Mouse (Mus musculus) hindbrain, embryonic 15.5 days (tissue): ENCODE results near the gene Slc35g3. TPM values are rescaled to one million over a fixed set of nuclear protein-coding genes. Genes with fewer than 3 reads are reported as not detected.
A peak's percentile ranks its signal among the peaks of the same experiment; 100 is the strongest.

Experiments used
- ATAC-seq: fragments of 200-750 bp; cut with Nextera tagmentation; 2 replicates; pipeline ENCODE4 v1.8.0; 2017; ENCODE audit warnings: low read depth, moderate number of reproducible peaks, moderate TSS enrichment; ENCODE audit not compliant: low FRiP score
- H3K27ac ChIP-seq: fragments of 300-500 bp; sonication (generic); replicated peaks from 2 replicates; pipeline ENCODE4 v1.5.1; 2015; ENCODE audit warnings: mild to moderate bottlenecking, inconsistent platforms
- H3K27me3 ChIP-seq: fragments of 300-500 bp; sonication (generic); 2 replicates; pipeline ENCODE4 v1.6.1; 2015; ENCODE audit warnings: control low read depth, inconsistent platforms
- H3K36me3 ChIP-seq: fragments of 300-500 bp; sonication (generic); 2 replicates; pipeline ENCODE4 v1.6.1; 2015; ENCODE audit warnings: control low read depth, inconsistent platforms
- H3K4me1 ChIP-seq: fragments of 300-500 bp; sonication (generic); replicated peaks from 2 replicates; pipeline ENCODE4 v1.6.1; 2015; ENCODE audit warnings: control low read depth, inconsistent platforms
- H3K4me2 ChIP-seq: fragments of 300-500 bp; sonication (generic); 2 replicates; pipeline ENCODE4 v1.6.1; 2015; ENCODE audit warnings: moderate library complexity, mild to moderate bottlenecking, inconsistent platforms
- H3K4me3 ChIP-seq: fragments of 300-500 bp; sonication (generic); 2 replicates; pipeline ENCODE4 v1.5.1; 2015; ENCODE audit warnings: mild to moderate bottlenecking, inconsistent platforms
- H3K9ac ChIP-seq: fragments of 300-500 bp; sonication (generic); 2 replicates; pipeline ENCODE4 v1.6.1; 2015; ENCODE audit warnings: inconsistent platforms
- H3K9me3 ChIP-seq: fragments of 300-500 bp; sonication (generic); 2 replicates; pipeline ENCODE4 v1.6.1; 2016; ENCODE audit warnings: control low read depth, inconsistent platforms
- WGBS: fragments of 180-500 bp; shearing (Covaris S2); methylation state at CpG from one replicate; pipeline ENCODE4 v1.1.7; 2015; 5-methylcytosine and 5-hydroxymethylcytosine counted together
- polyA plus RNA-seq: library from polyadenylated mRNA; unstranded; fragments of >200 nt; fragmentation: Nextera tagmentation; extraction: Ambion mirVana; gene quantifications from 2 replicates; pipeline ENCODE4 v1.2.1, GENCODE M21; 2015

The Slc35g3 gene
- polyA plus RNA-seq, 1 experiment from 2014 or later, result 0.51 TPM

DNA sequence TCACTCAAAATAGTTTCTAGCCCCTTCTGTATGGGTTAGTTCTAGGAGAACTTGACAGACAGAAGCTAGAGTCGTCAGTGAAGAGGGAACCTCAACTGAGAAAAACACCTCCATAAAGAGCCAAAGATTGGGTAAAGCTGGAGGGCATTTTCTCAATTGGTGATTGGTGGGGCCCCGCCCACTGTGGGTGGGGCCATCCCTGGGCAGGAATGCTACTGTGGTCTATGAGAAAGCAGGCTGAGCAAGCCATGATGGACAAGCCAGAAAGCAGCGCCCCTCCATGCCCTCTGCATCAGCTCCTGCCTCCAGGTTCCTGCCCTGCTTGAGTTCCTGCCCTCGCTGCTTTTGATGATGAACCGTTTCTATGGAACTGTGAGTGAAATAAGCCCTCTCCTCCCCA is 35.8 kb downstream of the Slc35g3 start:
- Histone ChIP-seq H3K9me3 (no peaks in the 10 kb centered on the region), H3K27ac (no peak overlapping the region), H3K4me3 (no peak overlapping the region), H3K36me3 (no peaks in the 10 kb centered on the region), H3K9ac (no peak overlapping the region), H3K4me2 (no peak overlapping the region), H3K4me1 (no peaks in the 10 kb centered on the region), H3K27me3 (no peaks in the 10 kb centered on the region)
- WGBS, result 36% methylated on average over 5 of the region's 5 CpGs
- ATAC-seq, result no peak

DNA sequence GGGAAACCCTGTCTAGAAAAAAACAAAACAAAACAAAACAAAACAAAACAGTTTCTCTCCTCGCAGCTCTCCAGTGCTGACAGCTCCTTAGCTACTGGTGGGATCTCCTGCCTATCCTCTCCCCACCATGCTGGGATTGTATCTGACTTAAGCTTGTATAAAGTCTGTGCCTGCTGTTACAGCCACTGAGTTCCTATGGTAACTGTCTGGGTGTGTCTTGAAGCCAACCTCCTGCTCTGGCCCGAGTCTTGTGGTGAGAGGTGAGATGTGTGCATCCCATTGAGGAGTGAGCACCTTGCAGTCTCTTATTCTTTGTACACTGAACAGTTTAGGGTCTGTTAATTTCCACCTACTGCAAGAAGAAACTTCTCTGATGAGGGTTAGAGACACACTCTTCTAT is 38.7 kb downstream of the Slc35g3 start:
- Histone ChIP-seq H3K9ac (no peak overlapping the region), H3K27ac (no peak overlapping the region), H3K27me3 (no peaks in the 10 kb centered on the region), H3K4me1 (no peaks in the 10 kb centered on the region), H3K9me3 (no peaks in the 10 kb centered on the region), H3K4me2 (no peak overlapping the region), H3K4me3 (no peak overlapping the region), H3K36me3 (no peaks in the 10 kb centered on the region)
- WGBS, result 54% methylated on average over 2 of the region's 2 CpGs
- ATAC-seq, result no peak

DNA sequence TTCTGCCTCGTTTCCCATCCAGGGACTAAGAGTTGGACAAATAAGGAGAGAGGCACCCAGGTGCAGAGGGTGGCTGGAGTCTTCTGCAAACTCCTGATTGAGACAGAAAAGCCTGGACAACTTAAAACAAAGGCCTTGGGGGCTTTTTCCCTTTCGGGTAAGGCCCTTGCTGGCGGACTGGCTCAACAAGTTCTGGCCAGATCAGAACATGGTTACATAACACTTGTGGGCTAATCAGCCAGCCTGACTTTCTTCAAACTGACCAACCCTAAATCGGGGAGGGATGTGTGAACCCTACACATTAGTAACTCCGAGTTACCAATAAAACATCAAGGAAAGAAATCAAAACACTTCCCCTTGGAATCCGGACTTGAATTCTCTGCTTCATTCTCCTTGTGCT is 40.9 kb downstream of the Slc35g3 start:
- no peaks in the 10 kb centered on the region for H3K36me3 ChIP-seq
- no peaks in the 10 kb centered on the region for H3K27me3 ChIP-seq
- no peak overlapping the region for H3K4me2 ChIP-seq
- WGBS, result 85% methylated on average over 6 of the region's 6 CpGs
- H3K9me3 ChIP-seq, result no peaks in the 10 kb centered on the region
- ATAC-seq, result no peak
- no peaks in the 10 kb centered on the region for H3K4me1 ChIP-seq
- no peak overlapping the region for H3K27ac ChIP-seq
- H3K9ac ChIP-seq, result no peak overlapping the region
- no peak overlapping the region for H3K4me3 ChIP-seq

DNA sequence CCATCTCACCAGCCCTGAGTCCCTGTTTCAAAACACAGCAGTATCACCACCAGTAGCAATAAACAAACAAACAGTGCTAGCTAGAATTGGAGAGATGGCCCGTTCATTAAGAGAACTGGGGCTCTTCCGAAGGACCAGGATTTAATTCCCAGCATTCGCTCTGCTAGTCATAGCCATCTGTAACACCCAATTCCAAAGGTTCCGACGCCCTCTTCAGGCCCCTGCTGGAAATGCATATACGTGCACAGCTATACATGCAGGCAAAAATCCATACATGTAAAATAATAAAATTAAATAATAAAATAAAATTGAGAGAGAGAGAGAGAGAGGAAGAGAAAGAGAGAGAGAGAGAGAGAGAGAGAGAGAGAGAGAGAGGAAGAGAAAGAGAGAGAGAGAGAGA is 42.3 kb downstream of the Slc35g3 start:
- H3K9me3 ChIP-seq, result no peaks in the 10 kb centered on the region
- H3K27ac ChIP-seq, result no peak overlapping the region
- H3K36me3 ChIP-seq, result no peaks in the 10 kb centered on the region
- no peak overlapping the region for H3K4me3 ChIP-seq
- 71% methylated on average over 6 of the region's 6 CpGs for WGBS
- no peaks in the 10 kb centered on the region for H3K27me3 ChIP-seq
- no peak overlapping the region for H3K4me2 ChIP-seq
- no peak for ATAC-seq
- no peaks in the 10 kb centered on the region for H3K4me1 ChIP-seq
- no peak overlapping the region for H3K9ac ChIP-seq

DNA sequence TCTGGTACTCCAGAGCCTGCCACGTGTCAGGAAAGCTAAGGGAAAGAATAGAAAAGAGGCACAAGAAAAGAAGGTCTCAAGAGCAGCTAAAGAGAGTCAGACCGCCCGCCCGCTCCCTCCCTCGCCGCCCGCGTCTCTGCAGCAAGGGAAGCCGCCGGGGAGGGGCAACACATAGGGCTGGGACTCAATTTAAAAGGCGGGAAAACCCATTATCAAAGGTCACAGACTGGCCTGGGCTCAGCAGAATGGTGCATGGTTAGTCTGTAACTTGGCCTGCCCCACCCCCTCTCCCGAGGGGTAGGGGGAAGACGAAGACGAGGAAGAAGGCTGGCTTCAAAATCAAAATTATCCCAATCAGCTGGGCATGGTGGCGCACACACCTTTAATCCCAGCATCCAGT is 43.1 kb downstream of the Slc35g3 start:
- Histone ChIP-seq H3K36me3 (no peaks in the 10 kb centered on the region), H3K4me1 (no peaks in the 10 kb centered on the region), H3K27me3 (no peaks in the 10 kb centered on the region), H3K9ac (no peak overlapping the region), H3K4me2 (peak overlapping the region; percentile 22), H3K4me3 (no peak overlapping the region), H3K9me3 (no peaks in the 10 kb centered on the region), H3K27ac (no peak overlapping the region)
- 30% methylated on average over 15 of the region's 15 CpGs for WGBS
- ATAC-seq, result no peak

DNA sequence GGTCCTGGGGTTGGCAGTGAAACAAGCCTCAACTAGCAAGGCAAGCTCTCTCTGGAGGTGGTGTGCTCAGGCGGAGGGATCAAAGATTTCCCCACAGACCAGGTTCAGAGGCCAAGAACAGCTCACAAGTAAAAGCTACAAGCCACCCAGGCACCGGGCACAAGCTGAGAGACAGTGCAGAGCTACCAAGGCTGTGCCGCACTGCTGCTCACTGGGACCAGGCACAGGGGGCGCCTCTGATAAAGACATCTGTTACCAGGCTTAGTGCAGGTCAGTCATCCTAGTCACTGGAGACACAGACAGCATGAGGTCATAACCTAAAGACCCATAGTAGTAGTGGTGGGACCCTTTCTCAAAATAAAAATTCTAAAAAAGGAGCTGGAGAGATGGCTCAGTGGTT is 44.8 kb downstream of the Slc35g3 start:
- no peak for ATAC-seq
- no peaks in the 10 kb centered on the region for H3K4me1 ChIP-seq
- no peaks in the 10 kb centered on the region for H3K27me3 ChIP-seq
- H3K9me3 ChIP-seq, result no peaks in the 10 kb centered on the region
- WGBS, result 71% methylated on average over 4 of the region's 4 CpGs
- H3K27ac ChIP-seq, result no peak overlapping the region
- no peaks in the 10 kb centered on the region for H3K36me3 ChIP-seq
- H3K4me3 ChIP-seq, result no peak overlapping the region
- no peak overlapping the region for H3K9ac ChIP-seq
- no peak overlapping the region for H3K4me2 ChIP-seq

DNA sequence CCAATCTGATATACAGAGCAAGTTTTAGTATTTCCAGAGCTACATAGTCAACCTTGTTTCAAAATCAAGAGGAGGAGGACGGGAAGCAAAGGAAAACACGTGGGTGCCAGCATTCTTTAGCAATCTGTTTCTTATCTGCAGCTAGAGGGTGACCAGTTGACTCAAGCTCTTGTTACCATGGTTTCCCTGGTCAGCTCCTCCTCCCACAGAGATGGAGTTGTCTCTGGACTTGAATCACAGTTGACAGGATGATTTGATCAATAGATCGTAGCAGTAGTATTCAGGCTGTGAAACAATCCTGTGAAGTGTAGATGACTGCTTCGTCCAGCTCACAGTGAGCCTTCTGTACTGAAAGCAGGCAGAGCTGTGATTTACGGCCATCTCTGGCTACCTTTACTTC is 45.8 kb downstream of the Slc35g3 start:
- no peaks in the 10 kb centered on the region for H3K9me3 ChIP-seq
- 24% methylated on average over 5 of the region's 5 CpGs for WGBS
- no peak overlapping the region for H3K27ac ChIP-seq
- no peak overlapping the region for H3K9ac ChIP-seq
- no peaks in the 10 kb centered on the region for H3K27me3 ChIP-seq
- ATAC-seq, result no peak
- H3K4me1 ChIP-seq, result no peaks in the 10 kb centered on the region
- H3K36me3 ChIP-seq, result no peaks in the 10 kb centered on the region
- no peak overlapping the region for H3K4me2 ChIP-seq
- no peak overlapping the region for H3K4me3 ChIP-seq

DNA sequence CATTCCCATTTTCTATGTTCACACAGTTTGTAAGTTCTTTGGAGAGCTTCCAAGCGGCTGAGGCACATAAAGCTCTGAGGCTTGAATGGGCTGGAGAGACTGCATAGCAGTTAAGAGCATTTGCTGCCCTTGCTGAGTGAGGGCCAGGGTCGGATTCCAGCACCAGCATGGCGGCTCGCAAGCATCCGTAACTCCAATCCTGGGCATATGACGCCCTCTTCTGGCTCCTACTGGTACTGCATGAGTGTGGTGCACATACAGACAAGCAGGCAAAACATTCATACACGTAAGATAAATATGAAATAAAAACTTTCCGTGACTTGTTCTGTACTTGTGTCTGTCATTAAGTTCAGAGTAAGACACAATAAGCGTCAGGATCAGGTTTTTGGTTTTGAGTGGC is 46.3 kb downstream of the Slc35g3 start:
- Histone ChIP-seq H3K36me3 (no peaks in the 10 kb centered on the region), H3K9ac (no peak overlapping the region), H3K27ac (no peak overlapping the region), H3K4me2 (no peak overlapping the region), H3K27me3 (no peaks in the 10 kb centered on the region), H3K4me3 (no peak overlapping the region), H3K4me1 (no peaks in the 10 kb centered on the region), H3K9me3 (no peaks in the 10 kb centered on the region)
- no peak for ATAC-seq
- 56% methylated on average over 9 of the region's 9 CpGs for WGBS

DNA sequence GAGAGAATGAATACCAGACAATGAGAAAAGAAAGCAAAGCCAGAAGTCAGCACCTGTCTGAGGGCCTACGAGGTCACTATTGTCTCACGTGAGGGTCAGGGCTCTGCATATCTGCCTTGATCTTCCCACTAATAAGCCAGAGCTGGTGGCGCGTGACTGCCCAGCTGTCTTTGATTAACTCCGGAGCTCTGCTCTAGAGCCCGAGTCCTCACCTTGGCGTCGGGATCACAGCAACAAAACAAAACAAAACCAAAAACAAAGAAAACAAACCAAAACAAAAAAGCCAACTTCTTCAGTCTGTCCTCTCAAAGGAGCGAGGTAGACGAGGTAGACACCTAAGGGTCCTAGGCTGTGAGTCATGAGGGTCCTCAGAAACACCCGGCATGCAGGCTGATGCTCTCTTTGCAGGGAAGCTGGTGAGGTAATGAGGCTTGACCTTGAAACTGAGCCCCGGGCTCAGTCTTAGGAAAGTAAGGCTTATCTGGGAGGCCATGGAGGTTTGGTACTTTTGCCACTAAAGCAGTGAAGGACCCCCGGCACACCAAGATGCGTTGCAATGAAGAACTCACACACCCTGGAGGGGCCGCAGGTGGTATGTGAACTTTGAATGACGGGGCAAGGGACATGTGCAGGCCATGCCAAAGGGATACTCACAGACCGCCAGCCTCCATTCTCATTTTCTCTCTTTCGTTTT is 47.0 kb downstream of the Slc35g3 start:
- no peak overlapping the region for H3K4me2 ChIP-seq
- WGBS, result 71% methylated on average over 18 of the region's 18 CpGs
- H3K36me3 ChIP-seq, result no peaks in the 10 kb centered on the region
- no peak overlapping the region for H3K27ac ChIP-seq
- H3K4me3 ChIP-seq, result no peak overlapping the region
- no peaks in the 10 kb centered on the region for H3K9me3 ChIP-seq
- no peak for ATAC-seq
- no peak overlapping the region for H3K9ac ChIP-seq
- no peaks in the 10 kb centered on the region for H3K27me3 ChIP-seq
- no peaks in the 10 kb centered on the region for H3K4me1 ChIP-seq

DNA sequence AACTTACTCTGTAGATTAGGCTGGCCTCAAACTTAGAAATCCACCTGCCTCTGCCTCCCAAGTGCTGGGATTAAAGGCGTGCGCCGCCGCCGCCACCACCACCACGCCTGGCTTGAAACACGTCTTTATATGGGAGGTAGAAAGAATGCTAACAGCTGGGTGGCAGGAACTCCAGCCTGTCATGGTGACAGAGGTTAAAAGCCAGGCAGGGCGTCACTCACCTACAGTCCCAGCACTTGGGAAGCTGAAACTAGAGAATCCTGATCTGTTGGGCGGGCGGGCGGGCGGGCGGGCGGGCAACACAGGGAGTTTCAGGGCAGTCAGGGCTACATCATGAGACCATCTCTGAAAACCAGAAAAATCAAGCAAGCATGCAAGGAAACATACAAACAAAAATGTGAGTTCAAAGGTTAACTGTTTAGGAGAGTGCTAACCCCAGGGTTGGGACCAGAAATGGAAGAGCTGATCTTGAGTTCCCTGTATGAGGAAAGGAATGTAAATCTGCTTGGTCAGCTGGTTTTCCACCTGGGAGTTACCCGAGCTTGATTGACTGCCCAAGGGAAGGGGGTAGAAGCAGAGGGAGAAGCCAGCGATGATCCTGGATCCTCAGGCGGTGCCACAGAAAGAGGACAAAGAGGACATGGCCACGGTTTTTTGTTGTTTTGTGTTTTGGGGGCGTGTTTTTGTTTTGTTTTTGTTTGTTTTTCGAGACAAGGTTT is 48.7 kb downstream of the Slc35g3 start:
- 0 out of 2 replicates have a peak, but pooled peaks cover 3% of the 10 kb centered on the region for H3K4me1 ChIP-seq
- ATAC-seq, result no peak
- no peak overlapping the region for H3K4me3 ChIP-seq
- H3K9ac ChIP-seq, result no peak overlapping the region
- no peaks in the 10 kb centered on the region for H3K27me3 ChIP-seq
- no peaks in the 10 kb centered on the region for H3K9me3 ChIP-seq
- H3K27ac ChIP-seq, result no peak overlapping the region
- H3K36me3 ChIP-seq, result no peaks in the 10 kb centered on the region
- 84% methylated on average over 20 of the region's 20 CpGs for WGBS
- H3K4me2 ChIP-seq, result no peak overlapping the region

DNA sequence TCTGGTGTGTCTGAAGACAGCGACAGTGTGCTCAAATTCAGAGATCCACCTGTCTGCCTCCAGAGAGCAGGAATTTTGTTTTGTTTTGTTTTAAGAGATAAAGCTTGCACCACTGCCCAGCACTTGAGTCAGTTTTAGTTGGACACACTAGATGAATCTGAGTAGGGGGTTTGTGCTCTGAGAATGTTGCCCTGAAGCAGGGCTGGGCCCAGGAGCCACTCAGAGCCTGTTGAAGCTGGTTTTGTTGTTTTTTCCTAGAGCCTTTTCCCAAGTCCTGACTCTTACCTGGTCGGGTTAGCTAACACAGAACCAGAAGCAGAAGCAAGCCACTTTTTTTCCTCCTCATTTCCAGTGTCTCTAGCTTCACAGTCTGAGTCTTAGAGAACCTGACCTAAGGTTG is 50.7 kb downstream of the Slc35g3 start:
- no peak for ATAC-seq
- Histone ChIP-seq H3K27me3 (no peaks in the 10 kb centered on the region), H3K9ac (no peak overlapping the region)

DNA sequence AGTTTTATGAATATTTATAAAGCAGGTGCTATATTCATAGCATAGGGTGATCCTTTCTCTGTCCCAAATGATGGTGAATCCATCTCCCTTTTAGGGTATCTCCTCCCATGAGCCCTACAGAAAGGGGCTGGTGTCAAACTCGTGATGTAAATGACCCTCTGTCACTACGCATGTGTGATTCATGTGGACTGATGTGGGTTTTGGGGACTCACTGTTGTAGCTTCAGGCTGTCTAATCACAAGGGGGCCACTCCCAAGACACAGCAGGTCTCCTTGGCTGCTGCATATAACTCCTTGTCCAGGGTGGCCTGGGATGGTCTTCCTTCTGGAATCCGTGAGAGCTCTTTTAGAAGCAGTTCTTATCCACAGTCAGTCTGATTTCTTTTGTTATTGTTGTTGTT is 51.3 kb downstream of the Slc35g3 start:
- WGBS, result 57% methylated on average over 3 of the region's 3 CpGs
- Histone ChIP-seq H3K27ac (no peak overlapping the region), H3K27me3 (no peaks in the 10 kb centered on the region), H3K4me2 (no peak overlapping the region), H3K4me1 (peaks cover 8% of the 10 kb centered on the region; the same call in 1 of the 2 replicates), H3K36me3 (no peaks in the 10 kb centered on the region), H3K9ac (no peak overlapping the region), H3K4me3 (no peak overlapping the region), H3K9me3 (no peaks in the 10 kb centered on the region)
- ATAC-seq, result no peak

More for the DNA sequence above, 50.7 kb downstream of the Slc35g3 start:
- Histone ChIP-seq H3K4me3 (no peak overlapping the region), H3K4me1 (peaks cover 8% of the 10 kb centered on the region; the same call in 1 of the 2 replicates), H3K4me2 (no peak overlapping the region), H3K27ac (no peak overlapping the region), H3K36me3 (no peaks in the 10 kb centered on the region), H3K9me3 (no peaks in the 10 kb centered on the region)
- WGBS, result 86% methylated on average over 2 of the region's 2 CpGs
